Mouse (Mus musculus) right cerebral cortex, adult 18-20 months (tissue): ENCODE data around the gene Als2.
A peak's percentile ranks its signal among the peaks of the same experiment; 100 is the strongest.

ENCODE experiments used
- DNase-seq: peaks from one replicate; pipeline ENCODE4 v3.0.0; 2022; ENCODE audit warnings: mixed read lengths

Als2 gene

DNA sequence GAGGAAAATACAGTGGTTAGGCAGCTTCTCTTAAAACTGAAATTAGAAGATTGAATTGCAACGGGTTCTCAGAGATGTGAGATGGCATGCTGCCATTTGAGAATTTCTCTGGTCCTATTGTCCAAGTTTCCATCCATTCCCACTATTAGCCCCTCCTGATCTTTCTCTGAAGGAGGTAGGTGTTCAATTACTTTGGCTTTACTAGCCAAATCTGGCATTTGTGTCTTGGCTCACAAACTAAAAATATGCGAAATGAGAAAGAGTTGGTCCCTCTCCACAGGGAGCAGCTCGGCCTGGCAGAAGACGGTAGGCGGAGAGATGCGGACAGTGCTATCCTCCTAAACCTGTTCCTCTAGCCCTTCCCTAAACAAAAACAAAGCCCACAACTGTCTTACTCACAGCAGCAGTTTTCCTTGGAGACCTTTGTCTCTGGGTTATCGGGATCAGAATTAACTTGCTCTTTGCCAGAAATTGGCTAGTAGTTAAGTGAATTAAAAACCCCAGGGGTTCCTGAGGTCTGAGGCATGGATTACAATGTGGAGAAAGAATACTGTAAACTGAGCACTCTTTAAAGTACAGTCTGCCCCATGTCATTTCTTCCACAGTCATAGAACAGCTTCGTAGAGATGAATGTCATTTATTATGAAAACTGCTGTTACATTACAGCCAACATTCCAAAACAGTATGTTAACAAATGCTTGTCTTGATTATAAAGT is 74.6 kb downstream of the Als2 start:
- DNase-seq, result no peak

DNA sequence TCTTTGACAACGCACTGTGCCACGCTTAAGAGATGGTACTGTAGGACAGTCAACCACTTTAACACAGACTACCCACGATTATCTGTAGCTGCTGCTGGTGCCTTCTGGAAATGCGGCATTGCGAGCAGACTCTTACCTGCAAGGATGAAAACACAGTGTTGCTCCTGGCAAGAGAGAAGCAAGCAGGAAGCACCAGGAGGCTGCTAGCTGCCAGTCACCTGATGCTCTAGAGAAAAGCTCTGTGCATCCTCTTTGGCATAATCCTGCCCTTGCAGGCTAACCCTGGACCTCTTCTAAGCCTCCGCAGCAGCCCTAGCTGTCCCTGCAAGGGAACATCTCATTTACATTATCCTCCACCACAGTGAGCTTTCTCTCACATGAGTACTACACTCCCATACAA is 75.6 kb downstream of the Als2 start:
- no peak for DNase-seq

DNA sequence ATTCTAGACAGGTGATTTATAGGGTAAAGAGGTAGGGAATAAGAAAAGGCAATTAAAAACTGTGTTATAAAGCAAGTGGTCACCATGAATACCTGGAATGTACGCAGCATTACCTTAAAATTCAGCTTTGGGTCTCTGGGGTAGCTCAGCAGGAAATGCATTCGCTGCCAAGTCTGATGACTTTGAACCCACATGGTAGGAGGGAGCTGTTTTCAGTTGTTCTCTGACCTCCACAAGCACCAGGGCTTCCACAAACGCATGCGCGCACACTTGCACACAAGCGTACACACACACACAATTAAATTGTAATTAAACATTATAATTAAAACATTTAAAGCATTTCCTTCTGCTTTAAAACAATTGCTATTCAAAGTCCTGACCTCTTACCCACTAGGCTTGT is 76.2 kb downstream of the Als2 start:
- no peak for DNase-seq

DNA sequence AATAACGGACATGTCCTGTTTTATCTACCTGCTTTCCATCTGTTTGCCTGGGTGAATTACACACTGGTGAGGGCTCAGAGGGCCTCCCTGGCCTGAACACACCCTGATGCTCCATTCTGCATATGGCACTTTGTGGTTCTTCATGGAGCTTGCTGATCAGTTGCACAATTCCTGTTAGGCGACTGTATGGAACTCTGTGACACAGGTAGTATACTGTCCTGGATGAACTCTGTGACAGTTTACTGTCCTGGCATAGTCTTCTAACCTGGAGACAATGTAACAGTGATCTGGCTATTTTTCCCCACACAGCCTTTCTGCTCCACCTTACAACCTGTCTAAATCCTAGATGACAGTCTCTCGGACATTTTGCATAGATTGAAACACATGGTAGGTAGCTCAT is 77.9 kb downstream of the Als2 start:
- DNase-seq, result no peak

DNA sequence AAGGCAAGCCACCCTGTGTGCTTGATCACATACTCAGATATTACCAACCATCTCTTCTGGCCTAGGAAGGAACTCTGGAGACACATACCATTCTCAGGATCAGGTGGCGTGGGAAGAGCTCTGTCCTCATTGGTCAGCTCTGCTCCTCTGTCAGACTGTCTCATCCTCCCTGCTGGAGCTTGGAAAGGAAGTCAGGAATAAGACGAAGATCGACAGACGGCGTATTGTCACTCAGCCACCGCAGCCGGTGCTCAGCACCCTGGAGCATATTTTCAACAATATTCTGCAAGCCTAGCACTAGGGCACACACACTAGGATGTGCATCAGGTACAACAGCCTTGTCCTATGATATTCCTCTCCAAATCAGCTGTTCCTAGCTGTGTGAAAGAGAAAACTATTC is 78.5 kb downstream of the Als2 start:
- no peak for DNase-seq

DNA sequence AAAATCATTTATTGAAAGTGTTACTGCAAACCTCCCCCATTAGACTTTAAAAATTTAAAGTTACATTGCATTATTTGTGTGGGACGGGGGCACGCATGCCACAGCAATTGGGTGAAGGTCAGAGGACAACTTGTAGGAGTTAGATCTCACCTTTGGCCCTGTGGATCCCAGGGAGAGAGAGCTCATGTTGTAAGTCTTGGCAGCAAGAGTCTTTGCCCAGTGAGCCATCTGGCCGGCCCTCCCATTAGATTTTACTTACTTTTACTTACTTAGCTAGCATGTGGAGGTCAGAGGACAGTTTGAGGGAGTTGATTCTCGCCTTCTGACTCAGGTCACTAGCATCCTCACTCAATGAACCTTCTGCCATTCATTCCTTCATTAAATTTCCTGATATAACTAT is 79.2 kb downstream of the Als2 start:
- no peak for DNase-seq

DNA sequence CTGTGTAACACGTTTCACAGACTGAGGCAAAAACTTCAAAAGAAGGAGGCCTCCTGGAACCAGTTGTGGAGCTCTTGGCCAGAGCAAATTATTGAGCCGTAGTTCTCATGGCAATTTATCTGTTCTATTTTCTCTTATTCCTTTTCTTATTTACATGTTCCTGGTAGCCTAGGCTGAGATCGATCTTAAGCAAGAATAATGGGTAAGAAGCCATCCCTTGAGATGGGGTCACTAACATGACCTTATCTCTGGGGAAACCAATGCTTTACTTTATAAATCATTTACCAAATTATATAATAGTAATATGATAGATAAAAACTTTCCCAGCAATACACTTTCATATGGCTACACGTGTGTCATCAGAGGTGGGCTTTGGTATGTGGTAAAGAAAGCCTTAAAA is 84.7 kb downstream of the Als2 start:
- DNase-seq, result no peak

DNA sequence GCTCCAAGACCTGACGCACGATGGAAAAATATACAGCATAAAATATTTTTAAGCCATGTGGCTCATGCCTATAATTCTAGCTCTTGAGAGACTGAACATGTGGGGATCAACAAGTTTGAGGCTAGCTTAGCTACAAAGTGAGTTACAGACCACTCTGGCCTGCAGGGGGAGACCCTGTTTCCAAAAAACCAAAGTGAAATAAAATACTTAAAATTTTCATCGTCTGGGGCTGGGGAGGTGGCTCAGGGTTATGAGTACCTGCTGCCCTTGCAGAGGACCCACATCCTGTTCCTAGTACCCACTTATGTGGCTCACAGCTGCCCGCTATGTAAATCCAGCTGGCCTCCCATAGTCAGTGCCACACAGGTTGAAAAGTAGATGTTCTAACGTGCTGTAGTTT is 86.5 kb downstream of the Als2 start:
- no peak for DNase-seq

DNA sequence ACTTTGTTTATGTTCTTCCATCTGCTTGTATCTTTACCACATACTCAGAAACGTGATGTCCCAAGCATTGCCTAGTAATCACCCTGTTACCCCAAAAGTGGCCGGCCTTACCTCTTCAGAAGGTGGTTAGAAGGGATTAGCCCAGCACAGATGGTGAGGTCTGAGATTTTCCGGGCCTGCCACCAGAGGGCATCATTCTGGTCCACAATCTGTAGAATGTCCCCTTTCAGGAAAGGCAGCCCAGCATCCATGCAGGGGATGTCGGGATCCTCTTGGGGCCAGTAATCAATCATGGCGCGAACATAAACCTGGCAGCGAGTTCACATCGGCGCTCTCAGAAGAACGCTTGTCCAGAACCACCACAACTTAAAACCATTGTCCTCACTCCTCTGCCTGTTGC is 92.5 kb downstream of the Als2 start:
- DNase-seq, result no peak

DNA sequence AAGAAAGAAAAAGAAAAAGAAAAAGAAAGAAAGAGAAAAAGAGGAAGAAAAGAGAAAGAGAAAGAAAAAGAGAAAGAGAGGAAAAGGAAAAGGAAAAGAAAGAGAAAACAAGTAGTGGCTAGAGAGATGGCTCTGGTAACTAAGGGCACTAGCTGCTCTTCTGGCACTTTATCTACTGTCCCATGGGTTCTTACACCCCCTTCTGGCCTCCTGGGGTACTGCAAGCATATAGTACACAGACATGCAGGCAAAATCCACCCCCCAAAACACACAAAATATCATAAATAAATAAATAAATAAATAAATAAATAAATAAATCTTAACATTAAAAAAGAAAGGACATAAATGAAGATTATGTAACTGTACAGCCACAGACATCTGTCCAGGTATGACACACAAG is 94.2 kb downstream of the Als2 start:
- DNase-seq, result no peak

DNA sequence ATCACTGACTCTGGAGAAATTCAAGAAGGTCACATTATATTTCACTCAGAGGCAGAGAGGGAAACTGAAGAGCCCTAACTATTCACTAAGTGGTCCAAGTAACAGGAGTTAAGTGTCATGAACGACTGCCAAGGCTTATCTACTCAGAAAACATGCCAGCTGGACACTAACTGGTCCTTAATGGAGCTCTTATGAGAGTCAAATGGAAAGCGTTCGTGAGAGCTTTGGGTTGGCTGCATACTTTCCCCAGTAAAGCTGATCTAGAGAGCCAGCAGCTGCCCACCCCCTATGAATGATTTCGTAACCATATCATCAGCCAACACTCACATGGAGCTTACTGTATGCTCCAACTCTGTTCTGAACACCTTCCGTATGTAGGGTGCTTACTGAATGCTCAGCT is 102.6 kb downstream of the Als2 start:
- no peak for DNase-seq

DNA sequence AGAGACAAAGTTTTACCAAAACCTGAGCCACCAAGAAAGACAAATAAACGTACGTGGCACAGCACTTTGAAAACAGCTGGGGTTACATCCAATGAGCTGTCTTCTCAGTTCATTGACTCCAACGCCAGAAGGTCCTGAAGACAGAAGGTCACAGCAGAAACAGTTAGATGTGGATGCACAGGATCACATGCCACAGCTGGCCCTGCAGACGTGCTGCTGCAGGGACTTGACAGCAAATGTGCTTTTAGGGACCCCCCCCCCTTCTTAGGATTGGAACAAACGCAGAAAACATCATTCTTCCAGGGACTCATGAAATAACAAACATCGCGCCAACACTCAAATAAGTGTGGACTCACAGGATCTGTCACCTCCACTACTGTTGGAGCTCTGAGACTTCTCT is 108.2 kb downstream of the Als2 start:
- DNase-seq, result no peak

DNA sequence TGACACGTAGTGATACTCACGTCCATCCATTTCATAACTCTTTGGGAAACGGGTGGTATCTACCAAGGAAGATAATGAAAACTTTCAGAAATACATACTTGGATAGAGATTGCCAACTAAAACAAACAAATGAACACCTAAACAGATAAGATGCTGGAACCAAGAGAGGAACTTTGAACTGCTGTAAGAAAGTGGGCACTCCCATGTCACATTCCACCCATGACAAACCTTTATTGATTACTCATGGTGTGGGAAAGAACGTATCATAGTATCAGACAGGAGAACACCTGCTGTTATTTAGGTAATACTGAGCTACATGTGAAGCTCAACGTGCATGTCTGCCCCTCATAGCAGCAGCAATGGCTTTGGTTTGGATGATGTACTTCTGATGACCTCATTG is 111.5 kb downstream of the Als2 start:
- no peak for DNase-seq

DNA sequence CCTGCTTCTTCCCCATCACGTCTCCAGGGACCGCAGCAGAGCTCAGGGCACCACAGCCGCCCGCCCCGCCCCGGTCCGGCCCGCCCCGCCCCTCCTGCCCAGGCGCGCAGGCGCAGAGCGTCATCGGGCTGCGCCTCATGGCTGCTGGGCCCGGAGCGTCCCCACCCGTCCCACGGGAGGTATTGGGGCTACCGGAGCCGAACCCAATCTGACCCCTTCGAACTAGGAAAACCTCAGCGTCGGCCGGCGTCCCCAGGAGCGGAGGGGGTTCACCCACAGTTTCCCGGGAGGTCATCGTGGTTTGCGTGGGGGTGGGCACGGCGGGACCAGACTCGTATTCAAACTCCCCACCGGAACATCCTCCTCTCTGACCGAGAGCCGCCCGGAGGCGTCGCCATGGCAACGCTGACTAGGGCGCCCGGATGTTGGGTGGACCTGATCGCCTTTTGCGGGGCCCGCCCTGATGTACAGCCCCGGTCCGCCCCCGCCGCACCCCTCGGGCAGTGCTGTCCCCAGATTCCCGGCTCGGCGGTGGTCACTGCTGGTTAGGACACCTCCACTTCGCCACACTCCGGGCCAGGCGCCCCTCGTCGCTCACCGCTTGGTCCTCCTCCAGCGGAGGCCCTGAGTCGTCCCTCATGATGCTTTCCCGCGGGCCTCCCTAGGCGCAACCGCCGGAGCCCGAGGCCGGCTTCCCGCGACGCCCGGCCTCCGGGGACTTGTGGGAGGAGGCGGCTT is 117.1 kb downstream of the Als2 start, which contains the start of gene Tmem237:
Gene Tmem237 (minus strand): TSS at position 689 of the 738 bp plus-strand sequence.
- peak; percentile 96 for DNase-seq
